Mouse (Mus musculus): ENCODE measurements at regions not wholly inside any gene's neighbourhood (a gene's known extent, or its start where the extent isn't known, plus 50 kb on each side); places are given as distances from the start of the nearest gene placed in this dataset.
"Not testable (repeated sequence)": the region's sequence is repeated elsewhere in the genome, so short reads cannot be mapped to it uniquely, and the experiment has no call there.

- TF ChIP-seq CTCF (conservative IDR thresholded peaks at IDR 0.05 in 1 of 2, IDR thresholded peaks at IDR 0.05 in 1 of 2; ENCODE audit: low read depth in 2 of 2, low read length in 2 of 2), result peak; percentile 21 to 48; a peak in 3 of 4 replicates
- TF ChIP-seq MEF2A (IDR thresholded peaks at IDR 0.05; ENCODE audit: borderline replicate concordance, low read depth, low read length); RCOR1 (conservative IDR thresholded peaks at IDR 0.05; ENCODE audit: low read depth, low read length); EP300 (IDR thresholded peaks at IDR 0.05; ENCODE audit: low read length); KAT2A (IDR thresholded peaks at IDR 0.05; ENCODE audit: insufficient replicate concordance, low read length): not testable (repeated sequence)
Measured at GRCm38 (mm10) chr16:20908467-20909351, 174.4 kb upstream of the Thpo start.

All from CH12.LX (cell line).